Mouse (Mus musculus): ENCODE results near the gene H2afz. TPM values are rescaled to one million over a fixed set of nuclear protein-coding genes. Genes with fewer than 3 reads are reported as not detected.
"Not testable (repeated sequence)": the region's sequence is repeated elsewhere in the genome, so short reads cannot be mapped to it uniquely, and the experiment has no call there.

The H2afz gene
- polyA plus RNA-seq, 1 experiment from 2014 or later, result 3,248 TPM

DNA sequence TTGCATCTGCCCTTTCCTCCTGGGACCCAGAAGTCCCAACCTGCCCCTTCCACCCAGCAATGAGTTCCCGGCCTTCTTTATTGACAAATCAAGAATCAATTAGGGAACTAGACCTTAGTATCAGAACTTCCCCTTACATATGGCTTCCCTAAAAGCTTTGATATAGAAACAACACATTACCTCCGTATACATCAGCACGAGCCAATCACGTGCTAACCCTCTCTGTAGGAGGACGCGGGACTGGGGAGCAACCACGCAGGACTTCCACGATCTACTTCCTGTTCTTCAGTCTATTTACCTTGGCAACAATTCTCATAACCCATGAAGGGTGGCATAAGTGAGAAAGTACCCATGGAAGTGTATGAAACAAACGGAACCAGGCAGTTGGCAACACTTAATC is 15.9 kb upstream of the H2afz start:
- Histone ChIP-seq H3K4me3 (no peak overlapping the region), H3K27me3 (replicated peaks; ENCODE audit: low read depth, poor library complexity, severe bottlenecking) (no peaks in the 10 kb centered on the region), H3K36me3 (replicated peaks) (no peaks in the 10 kb centered on the region), H3K4me1 (no peaks in the 10 kb centered on the region), H3K9me3 (0 out of 2 replicates have a peak, but pooled peaks cover 2% of the 10 kb centered on the region), H3K27ac (replicated peaks) (no peak overlapping the region)
- WGBS, result 92% methylated on average over 9 of the region's 9 CpGs
- no peak for DNase-seq (ENCODE audit: low spot score)

DNA sequence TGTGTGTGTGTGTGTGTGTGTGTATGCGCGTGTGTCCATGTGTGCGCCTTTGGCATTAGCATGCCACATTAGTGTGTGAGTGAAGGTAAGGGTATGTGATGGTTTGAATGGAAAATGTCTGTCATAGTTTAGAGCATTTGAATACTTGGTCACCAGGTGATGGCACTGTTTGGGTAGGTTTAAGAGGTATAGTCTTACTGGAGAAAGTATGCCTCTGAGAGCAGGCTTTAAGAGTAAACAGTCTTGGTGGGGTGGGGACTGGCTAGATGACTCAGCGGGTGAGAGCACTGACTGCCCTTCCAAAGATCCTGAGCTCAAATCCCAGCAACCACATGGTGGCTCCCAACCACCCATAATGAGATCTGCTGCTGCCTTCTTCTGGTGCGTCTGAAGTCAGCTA is 14.6 kb upstream of the H2afz start:
- no peak for DNase-seq (ENCODE audit: low spot score)
- Histone ChIP-seq H3K36me3 (replicated peaks) (no peaks in the 10 kb centered on the region), H3K4me3 (no peak overlapping the region), H3K27ac (replicated peaks) (no peak overlapping the region), H3K9me3 (0 out of 2 replicates have a peak, but pooled peaks cover 2% of the 10 kb centered on the region), H3K4me1 (no peaks in the 10 kb centered on the region), H3K27me3 (replicated peaks; ENCODE audit: low read depth, poor library complexity, severe bottlenecking) (no peaks in the 10 kb centered on the region)
- WGBS, result 92% methylated on average over 5 of the region's 5 CpGs

DNA sequence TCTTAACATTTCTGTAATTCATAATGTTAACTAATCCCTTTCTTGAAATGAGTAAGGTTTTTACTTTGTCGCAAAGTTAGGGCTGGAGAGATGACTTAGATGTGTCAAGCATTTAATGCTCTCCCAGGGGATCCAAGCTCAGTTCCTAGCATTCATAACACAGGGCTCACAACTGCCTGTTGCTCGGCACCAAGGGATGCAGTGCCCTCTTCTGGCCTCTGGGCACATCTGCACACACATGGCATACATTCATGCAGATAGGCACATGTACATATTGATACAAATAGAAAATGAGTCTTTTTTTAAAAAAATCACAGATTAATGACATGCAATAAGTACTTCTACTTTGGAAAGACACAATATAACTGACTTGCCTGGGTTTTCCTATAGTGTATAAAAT is 13.1 kb upstream of the H2afz start:
- 93% methylated on average over 2 of the region's 2 CpGs for WGBS
- DNase-seq (ENCODE audit: low spot score), result no peak
- 0 out of 2 replicates have a peak, but pooled peaks cover 2% of the 10 kb centered on the region for H3K9me3 ChIP-seq
- H3K27me3 ChIP-seq (replicated peaks; ENCODE audit: low read depth, poor library complexity, severe bottlenecking), result no peaks in the 10 kb centered on the region
- H3K27ac ChIP-seq (replicated peaks), result no peak overlapping the region
- no peak overlapping the region for H3K4me3 ChIP-seq
- H3K36me3 ChIP-seq (replicated peaks), result no peaks in the 10 kb centered on the region
- H3K4me1 ChIP-seq, result no peaks in the 10 kb centered on the region

DNA sequence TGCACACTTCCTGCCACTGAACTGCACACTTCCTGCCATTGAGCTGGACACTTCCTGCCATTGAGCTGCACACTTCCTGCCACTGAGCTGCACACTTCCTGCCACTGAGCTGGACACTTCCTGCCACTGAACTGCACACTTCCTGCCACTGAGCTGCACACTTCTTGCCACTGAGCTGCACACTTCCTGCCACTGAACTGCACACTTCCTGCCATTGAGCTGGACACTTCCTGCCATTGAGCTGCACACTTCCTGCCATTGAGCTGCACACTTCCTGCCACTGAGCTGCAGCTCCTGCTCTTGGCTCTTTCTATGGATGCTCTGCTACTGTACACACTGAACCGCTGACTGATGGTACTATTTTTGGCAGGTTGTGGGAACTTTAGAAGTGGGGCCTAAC is 11.3 kb upstream of the H2afz start:
- DNase-seq (ENCODE audit: low spot score); H3K27me3 ChIP-seq (replicated peaks; ENCODE audit: low read depth, poor library complexity, severe bottlenecking); H3K4me3 ChIP-seq; H3K36me3 ChIP-seq (replicated peaks); H3K4me1 ChIP-seq; H3K27ac ChIP-seq (replicated peaks); H3K9me3 ChIP-seq: not testable (repeated sequence)
- WGBS, result 92% methylated on average over 1 of the region's 1 CpGs

DNA sequence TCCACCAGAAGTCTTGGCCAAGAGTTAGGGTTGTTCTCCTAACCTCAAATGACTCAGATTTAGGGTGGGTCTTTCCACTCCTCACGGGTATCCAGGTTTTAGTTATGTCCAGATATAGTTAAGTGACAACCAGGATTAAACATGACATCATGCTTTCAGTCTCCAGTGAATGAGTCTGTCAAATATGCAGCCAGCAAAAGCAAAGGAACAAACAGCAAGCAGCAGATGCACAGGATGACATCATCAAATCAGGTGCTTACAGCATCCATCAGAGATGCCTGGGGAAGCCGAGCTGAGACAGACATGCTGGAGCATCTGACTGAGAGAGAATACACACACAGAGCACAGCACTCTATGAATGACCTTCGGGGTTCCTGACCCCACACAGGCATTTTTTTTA is 9.0 kb upstream of the H2afz start:
- WGBS, result 82% methylated on average over 3 of the region's 3 CpGs
- H3K36me3 ChIP-seq (replicated peaks), result no peaks in the 10 kb centered on the region

DNA sequence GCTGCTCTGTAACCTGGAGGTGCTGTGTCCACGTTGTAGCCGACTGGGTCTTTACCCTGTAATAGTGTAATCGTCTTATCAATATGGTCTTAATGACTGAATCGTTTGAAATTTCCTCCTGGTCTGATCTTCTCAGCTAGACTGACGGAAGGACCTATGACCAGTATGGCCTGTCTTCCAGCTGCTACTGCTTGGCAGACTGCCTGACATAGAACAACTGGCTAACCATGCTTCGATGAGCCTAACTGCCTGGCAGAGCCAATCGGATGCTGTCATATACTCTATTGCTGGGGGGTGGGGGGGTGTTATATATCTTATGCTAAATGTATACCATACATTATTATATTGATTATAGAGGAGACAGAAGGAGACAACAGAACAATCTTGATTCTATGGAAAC is 8.2 kb upstream of the H2afz start:
- no peaks in the 10 kb centered on the region for H3K27me3 ChIP-seq (replicated peaks; ENCODE audit: low read depth, poor library complexity, severe bottlenecking)
- no peak overlapping the region for H3K27ac ChIP-seq (replicated peaks)
- DNase-seq (ENCODE audit: low spot score), result no peak
- H3K9me3 ChIP-seq, result 0 out of 2 replicates have a peak, but pooled peaks cover 2% of the 10 kb centered on the region
- H3K36me3 ChIP-seq (replicated peaks), result no peaks in the 10 kb centered on the region
- no peaks in the 10 kb centered on the region for H3K4me1 ChIP-seq
- no peak overlapping the region for H3K4me3 ChIP-seq
- 84% methylated on average over 7 of the region's 7 CpGs for WGBS

More for the DNA sequence above, 9.0 kb upstream of the H2afz start:
- no peaks in the 10 kb centered on the region for H3K4me1 ChIP-seq
- 0 out of 2 replicates have a peak, but pooled peaks cover 2% of the 10 kb centered on the region for H3K9me3 ChIP-seq
- H3K27ac ChIP-seq (replicated peaks), result no peak overlapping the region
- H3K4me3 ChIP-seq, result no peak overlapping the region
- no peaks in the 10 kb centered on the region for H3K27me3 ChIP-seq (replicated peaks; ENCODE audit: low read depth, poor library complexity, severe bottlenecking)
- no peak for DNase-seq (ENCODE audit: low spot score)

DNA sequence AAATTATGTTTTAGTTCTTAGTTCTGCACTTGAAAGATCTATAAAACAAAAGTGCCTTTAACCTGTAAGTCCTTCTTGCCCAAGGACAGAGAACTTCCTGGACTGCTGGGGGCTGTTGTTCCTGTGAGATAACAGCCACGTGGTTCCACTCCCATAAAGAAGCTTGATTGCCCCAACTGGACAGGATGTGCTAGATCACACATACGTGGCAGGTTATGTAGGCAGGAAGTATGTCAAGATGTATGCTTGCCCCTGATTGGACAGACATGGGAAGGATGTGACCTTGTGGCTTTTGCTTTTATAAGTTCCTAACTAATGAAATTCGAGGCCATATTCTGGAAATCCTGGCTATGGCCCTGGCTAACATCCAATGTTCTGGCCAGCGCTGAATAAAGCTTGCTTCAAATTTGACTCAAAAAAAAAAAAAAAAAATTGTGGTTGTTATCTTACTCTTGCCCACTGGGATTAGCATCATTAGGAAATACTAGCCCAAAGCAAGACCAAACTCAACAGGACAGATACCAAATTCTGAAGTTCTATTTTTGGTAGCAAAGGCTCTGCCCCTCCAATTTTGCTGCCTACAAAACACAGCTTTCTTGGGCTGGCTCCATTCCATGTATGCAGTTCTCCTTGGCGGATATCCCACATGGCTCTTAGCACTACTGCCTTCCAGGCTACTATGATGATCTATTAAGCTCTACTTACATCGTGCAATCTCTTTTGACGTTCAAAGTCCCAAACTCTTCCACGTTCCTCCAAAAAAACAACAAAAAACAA is 3.7 kb upstream of the H2afz start:
- Histone ChIP-seq H3K27me3 (replicated peaks; ENCODE audit: low read depth, poor library complexity, severe bottlenecking) (no peaks in the 10 kb centered on the region), H3K4me3 (no peak overlapping the region), H3K36me3 (replicated peaks) (no peaks in the 10 kb centered on the region), H3K4me1 (peaks cover 5% of the 10 kb centered on the region; the same call in 1 of the 2 replicates), H3K27ac (replicated peaks) (no peak overlapping the region), H3K9me3 (no peaks in the 10 kb centered on the region)
- no peak for DNase-seq (ENCODE audit: low spot score)
- 82% methylated on average over 8 of the region's 8 CpGs for WGBS

DNA sequence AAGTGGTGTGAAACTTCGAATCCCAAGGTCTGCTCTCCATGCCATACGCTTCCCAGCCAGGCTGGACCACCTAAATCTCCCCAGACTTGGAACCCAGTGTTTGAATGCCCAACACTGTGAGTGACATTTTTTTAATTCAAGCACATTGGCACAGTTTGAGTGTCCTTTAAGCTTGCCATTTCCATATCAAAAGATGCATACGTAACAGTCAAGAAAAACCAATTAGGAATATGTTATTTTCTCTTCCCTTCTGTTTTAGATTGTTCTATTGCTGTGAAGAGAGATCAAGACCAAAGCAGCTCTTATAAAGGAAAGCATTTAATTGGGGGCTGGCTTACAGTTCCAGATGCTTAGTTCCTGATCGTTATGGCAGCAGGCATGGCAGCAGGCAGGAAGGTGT is 2.9 kb upstream of the H2afz start:
- WGBS, result 92% methylated on average over 4 of the region's 4 CpGs
- no peaks in the 10 kb centered on the region for H3K27me3 ChIP-seq (replicated peaks; ENCODE audit: low read depth, poor library complexity, severe bottlenecking)
- H3K27ac ChIP-seq (replicated peaks), result no peak overlapping the region
- H3K9me3 ChIP-seq, result no peaks in the 10 kb centered on the region
- peaks cover 5% of the 10 kb centered on the region for H3K36me3 ChIP-seq (replicated peaks)
- DNase-seq (ENCODE audit: low spot score), result no peak
- H3K4me1 ChIP-seq, result peaks cover 8% of the 10 kb centered on the region; the same call in 1 of the 2 replicates
- H3K4me3 ChIP-seq, result no peak overlapping the region

DNA sequence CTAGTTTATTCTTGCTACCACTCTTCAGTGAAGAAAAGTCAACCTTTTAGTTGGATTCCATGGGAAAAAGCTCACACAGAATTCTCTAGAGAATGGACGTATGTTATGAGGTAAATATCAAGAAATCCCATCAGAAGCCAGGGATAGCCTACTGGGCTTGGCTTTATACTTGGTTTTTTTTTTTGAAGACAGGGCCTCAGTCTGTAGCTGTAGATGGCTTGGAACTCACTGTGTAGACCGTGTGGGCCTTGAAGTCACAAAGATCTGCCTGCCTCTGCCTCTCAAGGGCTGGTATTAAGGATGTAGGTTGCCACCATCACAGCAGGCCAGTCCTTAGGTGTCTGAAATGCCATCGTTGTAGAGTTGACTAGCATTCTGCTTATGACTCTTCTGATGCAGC is 1.7 kb upstream of the H2afz start:
- Histone ChIP-seq H3K27me3 (replicated peaks; ENCODE audit: low read depth, poor library complexity, severe bottlenecking) (no peaks in the 10 kb centered on the region), H3K36me3 (replicated peaks) (peaks cover 12% of the 10 kb centered on the region), H3K9me3 (no peaks in the 10 kb centered on the region), H3K4me1 (peaks cover 17% of the 10 kb centered on the region), H3K27ac (replicated peaks) (no peak overlapping the region), H3K4me3 (no peak overlapping the region)
- no peak for DNase-seq (ENCODE audit: low spot score)
- WGBS, result 92% methylated on average over 3 of the region's 3 CpGs

DNA sequence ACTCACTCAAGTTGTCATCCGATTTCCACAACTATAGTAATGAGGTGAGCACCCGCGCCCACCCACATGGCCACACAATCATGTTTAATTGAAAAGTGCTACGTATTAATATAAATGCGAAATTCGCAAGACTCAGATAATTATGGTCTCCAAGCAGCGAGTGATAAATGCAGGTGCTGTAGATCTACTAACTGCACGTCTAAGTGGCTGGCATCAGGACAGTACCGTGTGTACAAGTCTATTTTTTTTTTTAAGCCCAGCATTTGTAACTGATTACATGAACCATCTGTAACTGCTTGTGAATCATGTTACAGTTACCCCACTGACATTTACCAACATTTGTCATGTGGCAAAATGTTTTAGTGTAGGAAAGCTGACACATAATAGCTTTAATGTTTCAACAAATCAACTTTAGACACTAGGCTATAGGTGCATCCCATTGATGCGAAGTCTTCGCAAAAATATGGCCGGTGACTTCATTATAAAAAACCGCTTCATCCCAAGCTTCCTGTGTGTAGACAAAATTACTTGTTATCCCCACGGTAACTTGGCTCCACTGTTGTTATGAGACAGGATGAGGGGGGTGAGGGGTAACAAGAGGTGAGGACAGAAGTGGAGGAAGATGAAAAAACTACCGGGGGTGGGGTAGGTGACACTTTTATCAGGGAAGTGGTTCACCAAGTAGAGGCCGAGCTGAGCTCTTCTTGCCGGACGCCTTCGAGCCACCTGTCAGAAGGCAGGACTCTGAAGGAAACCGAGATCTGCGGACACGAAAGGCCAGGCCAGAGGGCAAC is 760 bp upstream of the H2afz start:
- DNase-seq (ENCODE audit: low spot score), result no peak
- WGBS, result 38% methylated on average over 22 of the region's 22 CpGs
- Histone ChIP-seq H3K27ac (replicated peaks) (peak overlapping the region; percentile 99), H3K9me3 (no peaks in the 10 kb centered on the region), H3K4me3 (peak overlapping the region; percentile 89), H3K27me3 (replicated peaks; ENCODE audit: low read depth, poor library complexity, severe bottlenecking) (no peaks in the 10 kb centered on the region), H3K36me3 (replicated peaks) (peaks cover 12% of the 10 kb centered on the region), H3K4me1 (peaks cover 20% of the 10 kb centered on the region)

DNA sequence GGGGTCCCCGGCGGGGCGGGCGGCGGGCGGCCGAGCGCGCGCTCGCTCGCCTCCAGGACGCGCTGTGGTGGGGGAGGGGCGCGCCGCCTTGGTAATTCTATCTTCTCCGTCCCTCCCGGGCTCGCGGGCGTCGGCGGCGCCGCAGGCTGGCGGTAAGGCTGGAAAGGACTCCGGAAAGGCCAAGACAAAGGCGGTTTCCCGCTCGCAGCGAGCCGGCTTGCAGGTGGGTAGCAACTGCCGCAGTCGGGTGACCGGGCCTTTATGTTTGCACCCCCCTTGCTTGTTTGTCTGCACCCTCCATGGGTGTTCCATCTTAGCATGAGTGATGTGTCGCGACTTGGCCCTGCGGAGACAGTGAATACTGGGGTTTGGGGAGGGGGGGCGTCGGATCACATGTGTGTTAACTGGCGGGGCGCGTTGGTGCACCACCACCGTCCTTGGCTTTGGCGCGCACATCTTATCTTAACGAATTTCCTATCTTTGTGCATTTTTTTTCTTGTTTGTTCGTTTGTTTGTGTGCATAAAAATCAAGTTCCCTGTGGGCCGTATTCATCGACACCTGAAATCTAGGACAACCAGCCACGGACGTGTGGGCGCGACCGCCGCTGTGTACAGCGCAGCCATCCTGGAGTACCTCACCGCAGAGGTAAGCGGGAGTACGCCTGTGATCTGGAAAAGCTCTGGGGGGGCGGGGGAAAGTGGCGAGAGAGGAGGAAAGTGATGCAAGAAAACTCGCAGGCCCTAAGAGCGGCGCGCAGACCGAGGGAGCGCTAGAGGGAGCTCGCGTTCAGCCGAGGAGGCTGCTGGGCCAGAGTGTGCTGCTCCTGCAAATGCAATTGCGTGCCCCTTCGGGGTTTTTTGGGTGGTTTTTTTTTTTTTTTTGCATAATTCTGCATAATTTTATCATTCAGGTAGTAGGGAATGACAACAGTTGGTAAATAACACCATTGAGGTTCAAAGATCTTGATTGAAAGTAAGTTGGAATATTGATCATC is 998 bp downstream of the H2afz start:
- under 1% methylated on average over 72 of the region's 74 CpGs for WGBS
- Histone ChIP-seq H3K4me1 (peaks cover 22% of the 10 kb centered on the region), H3K36me3 (replicated peaks) (peaks cover 15% of the 10 kb centered on the region), H3K27me3 (replicated peaks; ENCODE audit: low read depth, poor library complexity, severe bottlenecking) (no peaks in the 10 kb centered on the region), H3K4me3 (peak overlapping the region; percentile 89), H3K27ac (replicated peaks) (peak overlapping the region; percentile 99), H3K9me3 (no peaks in the 10 kb centered on the region)
- peak; percentile 93 for DNase-seq (ENCODE audit: low spot score)

DNA sequence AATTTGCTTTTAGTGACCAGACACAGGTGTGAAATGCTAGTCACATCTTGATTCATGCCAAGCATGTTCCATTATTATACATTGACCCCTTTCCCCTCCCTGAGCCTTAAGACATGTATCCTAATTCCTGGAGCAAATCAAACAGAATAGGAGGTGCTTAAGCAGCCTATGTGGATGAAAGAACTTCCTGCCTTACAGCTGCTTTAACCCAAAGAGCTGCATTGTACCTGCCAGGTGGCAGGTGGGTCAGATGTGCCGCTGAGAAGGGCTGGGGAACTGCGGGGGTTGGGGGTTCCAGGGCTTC is 2.8 kb downstream of the H2afz start:
- Histone ChIP-seq H3K9me3 (no peaks in the 10 kb centered on the region), H3K36me3 (replicated peaks) (peaks cover 17% of the 10 kb centered on the region), H3K4me1 (peaks cover 22% of the 10 kb centered on the region), H3K4me3 (peak overlapping the region; percentile 82), H3K27me3 (replicated peaks; ENCODE audit: low read depth, poor library complexity, severe bottlenecking) (no peaks in the 10 kb centered on the region), H3K27ac (replicated peaks) (peak overlapping the region; percentile 97)
- 4% methylated on average over 2 of the region's 2 CpGs for WGBS
- DNase-seq (ENCODE audit: low spot score), result no peak
